Mouse (Mus musculus): Measurements from ENCODE around the gene Cnpy2. TPM values are rescaled to one million over a fixed set of nuclear protein-coding genes. Genes with fewer than 3 reads are reported as not detected.

Gene Cnpy2
- polyA plus RNA-seq, 1 experiment from 2014 or later: 227 TPM

GRCm38 (mm10) chr10:128372989-128373748 lies 50.9 kb downstream of the Cnpy2 start:
- no peak overlapping the region for H3K9ac ChIP-seq
- no peaks in the 10 kb centered on the region for H3K27me3 ChIP-seq
- WGBS: 84% methylated on average over 6 of the region's 6 CpGs
- no peaks in the 10 kb centered on the region for H3K9me3 ChIP-seq
- no peak for ATAC-seq (ENCODE audit: low FRiP score)
- H3K4me1 ChIP-seq (replicated peaks): peaks cover 23% of the 10 kb centered on the region
- no peak overlapping the region for H3K27ac ChIP-seq
- 0 out of 2 replicates have a peak, but pooled peaks cover under 1% of the 10 kb centered on the region for H3K36me3 ChIP-seq
- H3K4me2 ChIP-seq: no peak overlapping the region
- no peak overlapping the region for H3K4me3 ChIP-seq

GRCm38 (mm10) chr10:128374393-128374792 lies 52.1 kb downstream of the Cnpy2 start:
- Histone ChIP-seq H3K4me1 (replicated peaks) (peaks cover 32% of the 10 kb centered on the region), H3K27ac (no peak overlapping the region), H3K4me2 (no peak overlapping the region), H3K9ac (no peak overlapping the region), H3K4me3 (no peak overlapping the region), H3K9me3 (no peaks in the 10 kb centered on the region), H3K27me3 (no peaks in the 10 kb centered on the region), H3K36me3 (peaks cover 11% of the 10 kb centered on the region)
- WGBS: 78% methylated on average over 6 of the region's 6 CpGs
- ATAC-seq (ENCODE audit: low FRiP score): no peak

- Histone ChIP-seq H3K9ac (peak overlapping the region; percentile 100), H3K4me2 (peak overlapping the region; percentile 63), H3K27ac (peak overlapping the region; percentile 97), H3K36me3 (peaks cover 28% of the 10 kb centered on the region), H3K4me1 (replicated peaks) (peaks cover 29% of the 10 kb centered on the region), H3K9me3 (no peaks in the 10 kb centered on the region), H3K27me3 (no peaks in the 10 kb centered on the region), H3K4me3 (peak overlapping the region; percentile 96)
- WGBS: 45% methylated on average over 4 of the region's 4 CpGs
- ATAC-seq (ENCODE audit: low FRiP score): no peak
Observed at GRCm38 (mm10) chr10:128376099-128376454, 53.8 kb downstream of the Cnpy2 start.

GRCm38 (mm10) chr10:128376455-128377211 lies 54.4 kb downstream of the Cnpy2 start, which contains the start of gene Ankrd52:
Ankrd52 (plus strand) TSS chr10:128377115.
- Histone ChIP-seq H3K4me2 (peak within 1 kb of the TSS; percentile 63), H3K36me3 (peaks cover 34% of the 10 kb centered on the region), H3K4me1 (replicated peaks) (peaks cover 29% of the 10 kb centered on the region), H3K4me3 (peak within 1 kb of the TSS; percentile 96), H3K27ac (peak within 1 kb of the TSS; percentile 97), H3K27me3 (no peaks in the 10 kb centered on the region), H3K9me3 (no peaks in the 10 kb centered on the region), H3K9ac (peak within 1 kb of the TSS; percentile 100)
- WGBS: 0% methylated on average over 33 of the region's 73 CpGs
- peak; percentile 92 for ATAC-seq (ENCODE audit: low FRiP score)

Other genes starting within 250 kb of the Cnpy2 start
- 2,105 and 2,130 TPM in 2 replicates for gene Atp5b, start 239.2 kb upstream of the Cnpy2 start, polyA plus RNA-seq (2015; fragmentation: Nextera tagmentation; extraction: Ambion mirVana)
- 12.6 and 13.4 TPM in 2 replicates for gene Baz2a, start 230.9 kb upstream of the Cnpy2 start, polyA plus RNA-seq (2015; fragmentation: Nextera tagmentation; extraction: Ambion mirVana)
- gene Rbms2, start 142.2 kb upstream of the Cnpy2 start, polyA plus RNA-seq (2015; fragmentation: Nextera tagmentation; extraction: Ambion mirVana): 11.1 and 13.1 TPM in 2 replicates
- gene Gls2, start 128.0 kb upstream of the Cnpy2 start, polyA plus RNA-seq (2015; fragmentation: Nextera tagmentation; extraction: Ambion mirVana): 0.75 and 1.3 TPM in 2 replicates
- gene Spryd4, start 110.7 kb upstream of the Cnpy2 start, polyA plus RNA-seq (2015; fragmentation: Nextera tagmentation; extraction: Ambion mirVana): 19.6 and 21.7 TPM in 2 replicates
- gene Mip, start 96.6 kb upstream of the Cnpy2 start, polyA plus RNA-seq (2015; fragmentation: Nextera tagmentation; extraction: Ambion mirVana): 0.14 and 0.21 TPM in 2 replicates
- gene Timeless, start 90.4 kb upstream of the Cnpy2 start, polyA plus RNA-seq (2015; fragmentation: Nextera tagmentation; extraction: Ambion mirVana): 24.6 and 29.5 TPM in 2 replicates
- gene Apon, start 68.4 kb upstream of the Cnpy2 start, polyA plus RNA-seq (2015; fragmentation: Nextera tagmentation; extraction: Ambion mirVana): 0.18 and 0.27 TPM in 2 replicates
- gene Apof, start 53.8 kb upstream of the Cnpy2 start, polyA plus RNA-seq (2015; fragmentation: Nextera tagmentation; extraction: Ambion mirVana): not detected in 2 replicates
- gene Stat2, start 51.9 kb upstream of the Cnpy2 start, polyA plus RNA-seq (2015; fragmentation: Nextera tagmentation; extraction: Ambion mirVana): 21.4 and 22.6 TPM in 2 replicates
- gene Il23a, start 23.7 kb upstream of the Cnpy2 start, polyA plus RNA-seq (2015; fragmentation: Nextera tagmentation; extraction: Ambion mirVana): 0.10 TPM in 1 of 2 replicates, not detected in the other
- gene Pan2, start 19.1 kb upstream of the Cnpy2 start, polyA plus RNA-seq (2015; fragmentation: Nextera tagmentation; extraction: Ambion mirVana): 25.3 and 25.8 TPM in 2 replicates
- 232 and 235 TPM in 2 replicates for gene Cs, start 15.3 kb downstream of the Cnpy2 start, polyA plus RNA-seq (2015; fragmentation: Nextera tagmentation; extraction: Ambion mirVana)
- 31.1 and 37.6 TPM in 2 replicates for gene Coq10a, start 46.5 kb downstream of the Cnpy2 start, polyA plus RNA-seq (2015; fragmentation: Nextera tagmentation; extraction: Ambion mirVana)
- 11.7 and 12.9 TPM in 2 replicates for gene Ankrd52, start 54.7 kb downstream of the Cnpy2 start, polyA plus RNA-seq (2015; fragmentation: Nextera tagmentation; extraction: Ambion mirVana)
- not detected in 2 replicates for gene Slc39a5, start 78.8 kb downstream of the Cnpy2 start, polyA plus RNA-seq (2015; fragmentation: Nextera tagmentation; extraction: Ambion mirVana)
- gene Nabp2, start 89.0 kb downstream of the Cnpy2 start, polyA plus RNA-seq (2015; fragmentation: Nextera tagmentation; extraction: Ambion mirVana): 126 and 139 TPM in 2 replicates
- 81.9 and 83.8 TPM in 2 replicates for gene Rnf41, start 89.2 kb downstream of the Cnpy2 start, polyA plus RNA-seq (2015; fragmentation: Nextera tagmentation; extraction: Ambion mirVana)
- 195 and 196 TPM in 2 replicates for gene Smarcc2, start 136.8 kb downstream of the Cnpy2 start, polyA plus RNA-seq (2015; fragmentation: Nextera tagmentation; extraction: Ambion mirVana)
- gene Myl6, start 171.7 kb downstream of the Cnpy2 start, polyA plus RNA-seq (2015; fragmentation: Nextera tagmentation; extraction: Ambion mirVana): 933 and 943 TPM in 2 replicates
- 4.1 and 4.2 TPM in 2 replicates for gene Myl6b, start 176.2 kb downstream of the Cnpy2 start, polyA plus RNA-seq (2015; fragmentation: Nextera tagmentation; extraction: Ambion mirVana)
- gene Esyt1, start 203.4 kb downstream of the Cnpy2 start, polyA plus RNA-seq (2015; fragmentation: Nextera tagmentation; extraction: Ambion mirVana): 16.4 and 17.6 TPM in 2 replicates
- gene Zc3h10, start 225.3 kb downstream of the Cnpy2 start, polyA plus RNA-seq (2015; fragmentation: Nextera tagmentation; extraction: Ambion mirVana): 19.7 and 20.9 TPM in 2 replicates
- gene Rpl41, start 226.8 kb downstream of the Cnpy2 start, polyA plus RNA-seq (2015; fragmentation: Nextera tagmentation; extraction: Ambion mirVana): 2,639 and 2,680 TPM in 2 replicates
- 125 and 129 TPM in 2 replicates for gene Pa2g4, start 243.5 kb downstream of the Cnpy2 start, polyA plus RNA-seq (2015; fragmentation: Nextera tagmentation; extraction: Ambion mirVana)